In the genomic region with DNA sequence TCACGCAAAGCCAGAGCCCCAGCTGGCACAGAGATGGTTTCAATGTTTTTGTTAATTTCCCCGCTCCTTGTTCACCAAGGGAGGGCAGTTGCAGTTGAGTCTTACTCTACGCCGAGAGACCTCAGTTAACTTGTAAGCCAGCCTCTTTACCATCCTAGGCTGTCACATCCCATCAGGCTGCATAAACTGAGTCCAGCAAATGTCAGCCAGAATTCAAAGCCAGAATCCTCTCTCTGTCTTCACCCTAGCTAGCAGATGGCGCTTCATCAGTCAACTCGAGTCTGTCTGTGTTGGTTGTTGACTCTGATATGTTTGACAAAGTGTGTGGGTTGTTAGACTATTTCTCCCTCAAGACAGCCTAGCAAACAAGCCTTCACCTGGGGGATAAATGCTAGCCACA, we compare ENCODE assay signal across 12 mouse cellular contexts.
"Had no signal": no experiment of that assay in that cellular context is flagged by ENCODE, and none has a peak within 500 bp of the region (broad histone marks: within the 10 kb centered on the region; RNA-seq: fewer than 3 reads in every experiment).

No protein-coding gene starts in this region.

- H3K9me3 ChIP-seq: kidney, embryonic 15.5 days; limb, embryonic 13.5 days; neural tube, embryonic 13.5 days had no signal

- H3K27ac ChIP-seq: kidney, embryonic 15.5 days; limb, embryonic 13.5 days; liver, embryonic 14.5 days; midbrain, embryonic 12.5 days; neural tube, embryonic 13.5 days had no signal

- DNase-seq: kidney, adult 2 months; kidney, postnatal 14 days; lung, adult 18-20 months; right cerebral cortex, adult 18-20 months; right cerebral cortex, postnatal 25 days; thymus, postnatal 36 days had no signal

- ATAC-seq: midbrain, embryonic 16.5 days had no signal

- H3K36me3 ChIP-seq: kidney, embryonic 15.5 days; limb, embryonic 13.5 days; midbrain, embryonic 12.5 days; neural tube, embryonic 13.5 days had no signal

- H3K4me3 ChIP-seq: kidney, embryonic 15.5 days; limb, embryonic 13.5 days; midbrain, embryonic 12.5 days; neural tube, embryonic 13.5 days had no signal

- H3K4me1 ChIP-seq: midbrain, embryonic 12.5 days had no signal

- H3K27me3 ChIP-seq: kidney, embryonic 15.5 days; limb, embryonic 13.5 days; midbrain, embryonic 12.5 days; neural tube, embryonic 13.5 days had no signal

- H3K9ac ChIP-seq: kidney, embryonic 15.5 days; limb, embryonic 13.5 days; liver, embryonic 14.5 days; midbrain, embryonic 12.5 days; neural tube, embryonic 13.5 days had no signal

- H3K4me2 ChIP-seq: kidney, embryonic 15.5 days; limb, embryonic 13.5 days; midbrain, embryonic 12.5 days; neural tube, embryonic 13.5 days had no signal
